Mouse (Mus musculus) stomach, embryonic 16.5 days (tissue): ENCODE results near the gene Ankib1. TPM values are rescaled to one million over a fixed set of nuclear protein-coding genes. Genes with fewer than 3 reads are reported as not detected.
"Not testable (repeated sequence)": the region's sequence is repeated elsewhere in the genome, so short reads cannot be mapped to it uniquely, and the experiment has no call there.

Experiments
- ATAC-seq: fragments of 200-750 bp; cut with Nextera tagmentation; 2 replicates; pipeline ENCODE4 v1.8.0; 2017; ENCODE audit warnings: moderate number of reproducible peaks, moderate TSS enrichment; ENCODE audit not compliant: insufficient read depth, low FRiP score
- H3K27ac ChIP-seq: fragments of 300-500 bp; sonication (generic); 2 replicates; pipeline ENCODE4 v1.5.1; 2014; ENCODE audit warnings: low read length
- H3K27me3 ChIP-seq: fragments of 300-500 bp; sonication (generic); 2 replicates; pipeline ENCODE4 v1.6.1; 2014; ENCODE audit warnings: low read length, control low read depth, mixed read lengths; ENCODE audit not compliant: control insufficient read depth, insufficient read depth
- H3K36me3 ChIP-seq: fragments of 300-500 bp; sonication (generic); 2 replicates; pipeline ENCODE4 v1.6.1; 2014; ENCODE audit warnings: low read length; ENCODE audit not compliant: control insufficient read depth, insufficient read depth
- H3K4me1 ChIP-seq: fragments of 300-500 bp; sonication (generic); 2 replicates; pipeline ENCODE4 v1.6.1; 2014; ENCODE audit warnings: low read length, control low read depth, mixed read lengths; ENCODE audit not compliant: control insufficient read depth, insufficient read depth
- H3K4me2 ChIP-seq: fragments of 300-500 bp; sonication (generic); 2 replicates; pipeline ENCODE4 v1.6.1; 2014; ENCODE audit warnings: low read depth, low read length, mixed read lengths
- H3K4me3 ChIP-seq: fragments of 300-500 bp; sonication (generic); replicated peaks from 2 replicates; pipeline ENCODE4 v1.5.1; 2014; ENCODE audit warnings: mild to moderate bottlenecking, low read length
- H3K9ac ChIP-seq: fragments of 300-500 bp; sonication (generic); 2 replicates; pipeline ENCODE4 v1.6.1; 2014; ENCODE audit warnings: low read length
- H3K9me3 ChIP-seq: fragments of 300-500 bp; sonication (generic); replicated peaks from 2 replicates; pipeline ENCODE4 v1.6.1; 2016; ENCODE audit warnings: low read length, control low read depth; ENCODE audit not compliant: control insufficient read depth
- WGBS: fragments of 180-500 bp; shearing (Covaris S2); extraction: QIAGEN DNeasy Blood & Tissue Kit; methylation state at CpG from one replicate; pipeline ENCODE4 v1.1.7; 2014; 5-methylcytosine and 5-hydroxymethylcytosine counted together
- polyA plus RNA-seq: library from polyadenylated mRNA; unstranded; fragments of >200 nt; fragmentation: Nextera tagmentation; extraction: Ambion mirVana; gene quantifications from 2 replicates; pipeline ENCODE4 v1.2.1, GENCODE M21; 2015

Ankib1 gene
- polyA plus RNA-seq, 1 experiment from 2014 or later: 7.7 TPM

GRCm38 (mm10) chr5:3653801-3654200 lies 148.9 kb downstream of the Ankib1 start:
- no peak overlapping the region for H3K27ac ChIP-seq
- H3K4me1 ChIP-seq: no peaks in the 10 kb centered on the region
- WGBS: 81% methylated on average over 4 of the region's 4 CpGs
- no peaks in the 10 kb centered on the region for H3K9me3 ChIP-seq
- no peak overlapping the region for H3K9ac ChIP-seq
- H3K27me3 ChIP-seq: no peaks in the 10 kb centered on the region
- no peak overlapping the region for H3K4me3 ChIP-seq
- no peak overlapping the region for H3K4me2 ChIP-seq
- no peak for ATAC-seq
- no peaks in the 10 kb centered on the region for H3K36me3 ChIP-seq

GRCm38 (mm10) chr5:3652903-3653575 lies 149.7 kb downstream of the Ankib1 start:
- H3K36me3 ChIP-seq, H3K4me1 ChIP-seq, H3K27ac ChIP-seq, H3K9me3 ChIP-seq, ATAC-seq, H3K4me3 ChIP-seq, H3K27me3 ChIP-seq, H3K9ac ChIP-seq, H3K4me2 ChIP-seq: not testable (repeated sequence)
- WGBS: 90% methylated on average over 14 of the region's 25 CpGs

DNA sequence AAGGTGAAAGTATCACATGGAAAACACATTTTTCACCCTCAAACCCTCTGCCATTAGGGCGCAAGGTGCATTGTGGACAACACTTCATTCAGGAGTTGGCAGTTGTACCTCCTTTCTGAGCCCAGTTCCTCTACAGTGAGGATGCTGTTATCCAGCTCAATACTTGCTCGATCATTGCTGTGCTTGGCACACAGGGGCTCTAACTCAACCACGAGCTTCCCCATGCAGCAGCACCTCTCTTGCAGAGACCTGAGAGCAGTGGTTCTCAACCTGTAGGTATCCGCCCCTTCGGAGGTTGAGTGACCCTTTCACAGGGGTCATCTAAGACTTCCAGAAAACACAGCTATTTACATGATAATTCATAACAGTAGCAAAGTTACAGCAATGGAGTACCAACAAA lies 151.1 kb downstream of the Ankib1 start:
- no peak overlapping the region for H3K27ac ChIP-seq
- ATAC-seq: no peak
- H3K4me2 ChIP-seq: no peak overlapping the region
- H3K9ac ChIP-seq: no peak overlapping the region
- no peak overlapping the region for H3K4me3 ChIP-seq
- WGBS: 85% methylated on average over 5 of the region's 5 CpGs
- no peaks in the 10 kb centered on the region for H3K9me3 ChIP-seq
- H3K36me3 ChIP-seq: no peaks in the 10 kb centered on the region
- no peaks in the 10 kb centered on the region for H3K27me3 ChIP-seq
- peaks cover under 1% of the 10 kb centered on the region; the same call in 1 of the 2 replicates for H3K4me1 ChIP-seq

GRCm38 (mm10) chr5:3650881-3651280 lies 151.8 kb downstream of the Ankib1 start, which contains the start of gene Tmbim7:
Tmbim7 (plus strand) TSS chr5:3651181.
- no peak for ATAC-seq
- H3K36me3 ChIP-seq: no peaks in the 10 kb centered on the region
- H3K4me2 ChIP-seq: no peak within 1 kb of the TSS
- no peak within 1 kb of the TSS for H3K9ac ChIP-seq
- H3K9me3 ChIP-seq: no peaks in the 10 kb centered on the region
- H3K4me1 ChIP-seq: peaks cover 2% of the 10 kb centered on the region; the same call in 1 of the 2 replicates
- WGBS: 71% methylated on average over 6 of the region's 6 CpGs
- no peak within 1 kb of the TSS for H3K27ac ChIP-seq
- H3K4me3 ChIP-seq: no peak within 1 kb of the TSS
- H3K27me3 ChIP-seq: no peaks in the 10 kb centered on the region

GRCm38 (mm10) chr5:3648849-3649210 lies 153.9 kb downstream of the Ankib1 start:
- Histone ChIP-seq H3K27me3 (no peaks in the 10 kb centered on the region), H3K27ac (no peak overlapping the region), H3K4me2 (no peak overlapping the region), H3K9ac (no peak overlapping the region), H3K4me3 (no peak overlapping the region), H3K36me3 (0 out of 2 replicates have a peak, but pooled peaks cover 4% of the 10 kb centered on the region), H3K9me3 (no peaks in the 10 kb centered on the region), H3K4me1 (peaks cover 8% of the 10 kb centered on the region; the same call in 1 of the 2 replicates)
- ATAC-seq: no peak
- 70% methylated on average over 4 of the region's 4 CpGs for WGBS

- 45% methylated on average over 4 of the region's 4 CpGs for WGBS
- H3K9me3 ChIP-seq: no peaks in the 10 kb centered on the region
- H3K9ac ChIP-seq: no peak overlapping the region
- H3K4me1 ChIP-seq: peaks cover 8% of the 10 kb centered on the region; the same call in 1 of the 2 replicates
- peak overlapping the region; percentile 14; the same call in 1 of the 2 replicates for H3K4me3 ChIP-seq
- H3K4me2 ChIP-seq: peak overlapping the region; percentile 77
- H3K27ac ChIP-seq: no peak overlapping the region
- no peaks in the 10 kb centered on the region for H3K27me3 ChIP-seq
- peaks cover 5% of the 10 kb centered on the region; the same call in 1 of the 2 replicates for H3K36me3 ChIP-seq
- no peak for ATAC-seq
Observed at GRCm38 (mm10) chr5:3648206-3648848, 154.4 kb downstream of the Ankib1 start.

DNA sequence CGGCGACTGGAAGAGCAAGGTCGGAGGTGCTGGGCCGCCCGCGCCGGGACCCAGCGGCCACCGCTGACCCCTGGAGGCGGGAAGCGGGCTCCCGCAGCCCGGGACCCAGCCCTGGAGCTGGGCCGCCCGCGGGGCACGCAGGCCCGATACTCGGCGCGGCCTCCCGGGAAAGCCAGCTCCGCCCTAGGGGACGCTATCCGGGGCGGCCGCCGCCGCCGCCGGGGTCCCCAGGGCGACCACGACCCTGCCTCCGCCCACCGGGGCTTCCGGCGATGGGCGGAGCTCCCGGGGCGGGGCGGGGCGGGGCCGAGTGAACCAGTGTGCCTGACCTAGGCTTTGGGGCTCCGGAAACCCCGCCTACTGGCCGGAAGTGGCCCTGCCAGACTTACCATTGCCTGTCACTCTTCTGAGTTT lies 155.0 kb downstream of the Ankib1 start:
- H3K4me2 ChIP-seq: peak overlapping the region; percentile 77
- H3K9ac ChIP-seq: peak overlapping the region; percentile 93
- peaks cover 8% of the 10 kb centered on the region; the same call in 1 of the 2 replicates for H3K4me1 ChIP-seq
- peak overlapping the region; percentile 89 for H3K4me3 ChIP-seq
- H3K36me3 ChIP-seq: peaks cover 8% of the 10 kb centered on the region; the same call in 1 of the 2 replicates
- 0% methylated on average over 38 of the region's 46 CpGs for WGBS
- H3K27ac ChIP-seq: peak overlapping the region; percentile 94
- H3K27me3 ChIP-seq: no peaks in the 10 kb centered on the region
- ATAC-seq: peak; percentile 96
- H3K9me3 ChIP-seq: no peaks in the 10 kb centered on the region

DNA sequence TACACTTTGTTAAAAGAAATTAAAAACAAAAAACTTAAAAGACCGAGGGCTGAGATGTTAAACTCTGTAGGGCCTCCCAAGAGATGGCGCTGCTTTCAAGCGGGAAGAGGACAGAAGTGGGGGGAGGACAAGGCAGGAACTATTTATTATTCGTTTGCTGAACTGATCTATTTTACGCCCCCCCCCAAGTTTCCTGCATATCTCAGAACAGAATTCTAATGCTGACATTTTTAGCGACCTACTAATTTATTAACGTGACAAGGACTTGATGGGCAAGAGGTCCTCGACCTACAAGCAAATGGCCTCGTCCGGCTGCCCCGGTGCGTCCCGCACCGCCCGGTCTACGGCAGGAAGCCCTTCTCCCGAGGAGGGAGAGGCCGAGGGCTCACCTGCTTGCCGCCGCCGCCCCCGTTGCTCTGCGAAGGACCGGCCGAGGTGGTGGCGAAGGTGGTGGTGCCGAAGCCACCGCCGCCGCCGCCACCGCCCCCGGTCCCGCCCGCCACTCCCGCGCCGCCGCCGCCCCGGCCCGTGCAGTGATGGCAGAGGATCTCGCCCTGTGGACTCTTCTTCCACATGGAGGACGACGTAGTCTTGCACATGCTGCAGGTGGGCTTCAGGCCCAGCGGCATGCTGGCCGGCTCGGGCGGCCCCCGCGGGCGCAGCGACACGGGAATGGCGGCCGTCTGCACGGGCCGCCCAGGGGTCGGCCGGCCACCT lies 155.6 kb downstream of the Ankib1 start:
- Histone ChIP-seq H3K9me3 (no peaks in the 10 kb centered on the region), H3K4me2 (peak overlapping the region; percentile 77), H3K4me3 (peak overlapping the region; percentile 89), H3K27ac (peak overlapping the region; percentile 94), H3K9ac (peak overlapping the region; percentile 93), H3K36me3 (peaks cover 8% of the 10 kb centered on the region; the same call in 1 of the 2 replicates), H3K4me1 (peaks cover 8% of the 10 kb centered on the region; the same call in 1 of the 2 replicates), H3K27me3 (no peaks in the 10 kb centered on the region)
- peak; percentile 71 for ATAC-seq
- WGBS: under 1% methylated on average over 60 of the region's 60 CpGs
